In genomic region chr11:57812212-57812611, GRCm38 (mm10) we compare ENCODE assay signal across 29 mouse cellular contexts. TPM values are rescaled to one million over a fixed set of nuclear protein-coding genes. Genes with fewer than 3 reads are reported as not detected.
A peak's percentile ranks its signal among the peaks of the same experiment; 100 is the strongest.
DNase-seq lines count a peak whose midpoint lies in the region; ATAC-seq and TF ChIP-seq lines count a peak whose summit lies in the region.
"Had no signal": no experiment of that assay in that cellular context is flagged by ENCODE, and none has a peak within 500 bp of the region (broad histone marks: within the 10 kb centered on the region; RNA-seq: fewer than 3 reads in every experiment).

No protein-coding gene starts in this region.

- no peak overlapping the region for H3K9ac ChIP-seq in heart, embryonic 12.5 days
- no peak overlapping the region for H3K9ac ChIP-seq in liver, embryonic 16.5 days (ENCODE audit: low read depth, low read length)
- no peak overlapping the region for H3K9ac ChIP-seq in forebrain, embryonic 11.5 days (ENCODE audit: low read length)
- H3K9ac ChIP-seq: heart, embryonic 15.5 days; hindbrain, embryonic 15.5 days; midbrain, embryonic 15.5 days; neural tube, embryonic 13.5 days had no signal

- peak; percentile 92 for ATAC-seq in heart, embryonic 12.5 days (ENCODE audit: insufficient number of reproducible peaks, low FRiP score)
- peak; percentile 80 for ATAC-seq in G1E (ENCODE audit: extremely low read depth, insufficient number of reproducible peaks, low FRiP score, poor library complexity, severe bottlenecking)
- peak; percentile 88 for ATAC-seq in liver, embryonic 16.5 days (ENCODE audit: low read depth)
- ATAC-seq in forebrain, embryonic 11.5 days (replicated peaks; ENCODE audit: low FRiP score) = no peak
- ATAC-seq: forebrain, embryonic 16.5 days; lung, postnatal 0 days; midbrain, embryonic 15.5 days; Patski had no signal

- H3K9me3 ChIP-seq in heart, embryonic 12.5 days (replicated peaks) = no peaks in the 10 kb centered on the region
- H3K9me3 ChIP-seq in heart, embryonic 10.5 days = no peaks in the 10 kb centered on the region
- no peaks in the 10 kb centered on the region for H3K9me3 ChIP-seq in G1E (replicated peaks)
- H3K9me3 ChIP-seq in liver, embryonic 16.5 days (replicated peaks; ENCODE audit: control insufficient read depth, low read length) = no peaks in the 10 kb centered on the region
- H3K9me3 ChIP-seq in forebrain, embryonic 11.5 days (ENCODE audit: control insufficient read depth, low read length) = no peaks in the 10 kb centered on the region
- H3K9me3 ChIP-seq: heart, embryonic 15.5 days; hindbrain, embryonic 15.5 days; limb, embryonic 10.5 days; midbrain, embryonic 15.5 days; neural tube, embryonic 13.5 days had no signal

- 85% methylated on average over 8 of the region's 8 CpGs for WGBS in heart, embryonic 12.5 days
- WGBS in heart, embryonic 10.5 days = 89% methylated on average over 8 of the region's 8 CpGs
- 75% methylated on average over 8 of the region's 8 CpGs for WGBS in liver, embryonic 16.5 days (ENCODE audit: insufficient replicate concordance)
- WGBS in forebrain, embryonic 11.5 days = 96% methylated on average over 8 of the region's 8 CpGs

- H3K36me3 ChIP-seq in heart, embryonic 12.5 days = peaks cover 56% of the 10 kb centered on the region
- peaks cover 52% of the 10 kb centered on the region for H3K36me3 ChIP-seq in heart, embryonic 10.5 days
- peaks cover 71% of the 10 kb centered on the region for H3K36me3 ChIP-seq in G1E (replicated peaks)
- H3K36me3 ChIP-seq in liver, embryonic 16.5 days (ENCODE audit: control insufficient read depth, insufficient read depth) = no peaks in the 10 kb centered on the region
- H3K36me3 ChIP-seq in forebrain, embryonic 11.5 days (ENCODE audit: control insufficient read depth, insufficient read depth, low read length) = no peaks in the 10 kb centered on the region; the same call in 1 of the 2 replicates

- no peak overlapping the region for H3K4me3 ChIP-seq in heart, embryonic 12.5 days
- H3K4me3 ChIP-seq in heart, embryonic 10.5 days = no peak overlapping the region
- no peak overlapping the region; the same call in 1 of the 2 replicates for H3K4me3 ChIP-seq in G1E (ENCODE audit: low read depth, low read length)
- H3K4me3 ChIP-seq in liver, embryonic 16.5 days (ENCODE audit: low read depth, low read length) = no peak overlapping the region
- no peak overlapping the region for H3K4me3 ChIP-seq in forebrain, embryonic 11.5 days (ENCODE audit: low read depth, low read length)
- H3K4me3 ChIP-seq: heart, embryonic 15.5 days; hindbrain, embryonic 15.5 days; limb, embryonic 10.5 days; midbrain, embryonic 15.5 days; myocyte; neural tube, embryonic 13.5 days had no signal

- no peak overlapping the region for H3K4me2 ChIP-seq in heart, embryonic 12.5 days
- no peak overlapping the region for H3K4me2 ChIP-seq in liver, embryonic 16.5 days (ENCODE audit: low read depth, low read length)
- H3K4me2 ChIP-seq in forebrain, embryonic 11.5 days (ENCODE audit: low read depth, low read length, severe bottlenecking) = no peak overlapping the region
- H3K4me2 ChIP-seq: heart, embryonic 15.5 days; hindbrain, embryonic 15.5 days; midbrain, embryonic 15.5 days; neural tube, embryonic 13.5 days had no signal

- H3K27ac ChIP-seq in heart, embryonic 12.5 days (ENCODE audit: poor library complexity, severe bottlenecking) = no peak overlapping the region
- no peak overlapping the region for H3K27ac ChIP-seq in heart, embryonic 10.5 days
- peak overlapping the region; percentile 66 for H3K27ac ChIP-seq in liver, embryonic 16.5 days (ENCODE audit: low read length)
- H3K27ac ChIP-seq in forebrain, embryonic 11.5 days (ENCODE audit: low read depth, low read length) = no peak overlapping the region
- H3K27ac ChIP-seq: heart, embryonic 15.5 days; hindbrain, embryonic 15.5 days; limb, embryonic 10.5 days; midbrain, embryonic 15.5 days; neural tube, embryonic 13.5 days had no signal

- no peaks in the 10 kb centered on the region for H3K27me3 ChIP-seq in heart, embryonic 12.5 days (replicated peaks)
- H3K27me3 ChIP-seq in heart, embryonic 10.5 days (ENCODE audit: insufficient read depth, poor library complexity, severe bottlenecking) = no peaks in the 10 kb centered on the region
- H3K27me3 ChIP-seq in G1E (ENCODE audit: insufficient read depth, low read length) = no peaks in the 10 kb centered on the region
- H3K27me3 ChIP-seq in liver, embryonic 16.5 days (ENCODE audit: control insufficient read depth, insufficient read depth, low read depth, low read length) = no peaks in the 10 kb centered on the region
- no peaks in the 10 kb centered on the region for H3K27me3 ChIP-seq in forebrain, embryonic 11.5 days (ENCODE audit: control insufficient read depth, insufficient read depth, low read length)
- H3K27me3 ChIP-seq: heart, embryonic 15.5 days; hindbrain, embryonic 15.5 days; midbrain, embryonic 15.5 days; neural tube, embryonic 13.5 days; Patski had no signal

- peaks cover 21% of the 10 kb centered on the region for H3K4me1 ChIP-seq in heart, embryonic 12.5 days (replicated peaks)
- H3K4me1 ChIP-seq in heart, embryonic 10.5 days = peaks cover 17% of the 10 kb centered on the region
- H3K4me1 ChIP-seq in G1E (ENCODE audit: insufficient read depth, low read depth, low read length) = peaks cover 35% of the 10 kb centered on the region
- peaks cover 3% of the 10 kb centered on the region; the same call in 1 of the 2 replicates for H3K4me1 ChIP-seq in liver, embryonic 16.5 days (ENCODE audit: control insufficient read depth, low read depth, low read length)
- no peaks in the 10 kb centered on the region for H3K4me1 ChIP-seq in forebrain, embryonic 11.5 days (replicated peaks; ENCODE audit: control insufficient read depth, insufficient read depth, low read length)
- H3K4me1 ChIP-seq: hindbrain, embryonic 15.5 days; midbrain, embryonic 15.5 days; neural tube, embryonic 13.5 days had no signal

- DNase-seq in heart, embryonic 10.5 days (ENCODE audit: low spot score) = no peak
- DNase-seq in G1E (ENCODE audit: low spot score) (peak; percentile 72), liver (peak; percentile 82)
- no peak for DNase-seq in right cerebral cortex, postnatal 36 days (ENCODE audit: low spot score in 2 of 2)
- DNase-seq in layer of hippocampus, adult 9-11 months = no peak
- no peak for DNase-seq in forebrain, embryonic 11.5 days (ENCODE audit: low spot score)
- DNase-seq: adrenal gland, postnatal 36 days; cerebellum, adult 2 months; cerebellum, postnatal 25 days; gastrocnemius, postnatal 10 days; heart, postnatal 36 days; kidney, adult 8-10 months; kidney, postnatal 10 days; right cerebral cortex, adult 18-20 months had no signal

- no peak for TF ChIP-seq CTCF in G1E (IDR thresholded peaks at IDR 0.05; ENCODE audit: low read depth, low read length)

RNA-seq across cellular contexts. Expression of gene Sap30l, which starts 10.8 kb away (rescaled TPM):
- polyA plus RNA-seq in heart, embryonic 12.5 days (2016; fragmentation: Nextera tagmentation; extraction: Ambion mirVana) = 15.0 and 17.3 TPM in 2 replicates
- 8.8 and 12.2 TPM in 2 replicates for polyA plus RNA-seq in heart, embryonic 10.5 days (2016; fragmentation: Nextera tagmentation; extraction: Ambion mirVana)
- total RNA-seq in G1E (2014; fragmentation: Nextera tagmentation) = 4.6 and 7.1 TPM in 2 replicates
- 43.4 and 70.0 TPM in 2 replicates for total RNA-seq in G1E (2017)
- polyA plus RNA-seq in G1E (2012) = 57.0 and 88.5 TPM in 2 replicates
- polyA plus RNA-seq in liver, embryonic 16.5 days (2015; fragmentation: Nextera tagmentation; extraction: Ambion mirVana) = 1.7 and 1.9 TPM in 2 replicates
- polyA plus RNA-seq in forebrain, embryonic 11.5 days (2014; fragmentation: Nextera tagmentation; extraction: Ambion mirVana) = 14.1 and 15.8 TPM in 2 replicates

RNA-seq across cellular contexts. Expression of gene Hand1, which starts 20.4 kb away (rescaled TPM):
- 62.0 and 66.2 TPM in 2 replicates for polyA plus RNA-seq in heart, embryonic 12.5 days (2016; fragmentation: Nextera tagmentation; extraction: Ambion mirVana)
- polyA plus RNA-seq in heart, embryonic 10.5 days (2016; fragmentation: Nextera tagmentation; extraction: Ambion mirVana) = 95.3 and 106 TPM in 2 replicates
- not detected in 2 replicates for total RNA-seq in G1E (2014; fragmentation: Nextera tagmentation)
- total RNA-seq in G1E (2017) = 0.12 TPM in 1 of 2 replicates, not detected in the other
- polyA plus RNA-seq in G1E (2012) = not detected in 2 replicates
- polyA plus RNA-seq in liver, embryonic 16.5 days (2015; fragmentation: Nextera tagmentation; extraction: Ambion mirVana) = 0.11 and 0.18 TPM in 2 replicates
- polyA plus RNA-seq in forebrain, embryonic 11.5 days (2014; fragmentation: Nextera tagmentation; extraction: Ambion mirVana) = not detected in 2 replicates
- total RNA-seq: gastrocnemius, postnatal 10 days; granulocyte monocyte progenitor cell, adult 5-6 weeks; heart, postnatal 36 days; layer of hippocampus, postnatal 14 days; left cerebral cortex, adult 8-10 months; liver, adult 2 months had no signal
- polyA plus RNA-seq: cerebellum, adult 2 months; forebrain, embryonic 16.5 days; hindbrain, embryonic 15.5 days; liver, adult 2 months; lung, postnatal 0 days; midbrain, embryonic 15.5 days; myocyte; Patski had no signal

Comparison
In these comparisons a context has a peak if more than half of its experiments do, and no peak if none do; other contexts are left out.
1. DNase-seq: peak in G1E (single experiment) and liver (single experiment); none in heart, embryonic 10.5 days (single experiment), right cerebral cortex, postnatal 36 days (0 of 2), layer of hippocampus, adult 9-11 months (single experiment) and forebrain, embryonic 11.5 days (single experiment).
2. RNA of gene Hand1, which starts 20.4 kb away (polyA plus RNA-seq): 95.3 to 106 TPM in heart, embryonic 10.5 days and 62.0 to 66.2 TPM in heart, embryonic 12.5 days; 0.11 to 0.18 TPM in liver, embryonic 16.5 days, not detected in G1E and not detected in forebrain, embryonic 11.5 days; every median in the first group is over 10 times any median in the second.